Mouse (Mus musculus): ENCODE measurements at regions not wholly inside any gene's neighbourhood (a gene's known extent, or its start where the extent isn't known, plus 50 kb on each side); places are given as distances from the start of the nearest gene placed in this dataset.
A peak's percentile ranks its signal among the peaks of the same experiment; 100 is the strongest.

GRCm38 (mm10) chr1:88825215-88825614, 123.2 kb upstream of the Arl4c start:
- no peaks in the 10 kb centered on the region for H3K9me3 ChIP-seq (ENCODE audit: control insufficient read depth, low read length)
- 82% methylated on average over 4 of the region's 4 CpGs for WGBS
- H3K27me3 ChIP-seq (ENCODE audit: control insufficient read depth, insufficient read depth, low read length): no peaks in the 10 kb centered on the region
- H3K4me3 ChIP-seq (ENCODE audit: low read length): no peak overlapping the region
- H3K4me1 ChIP-seq (ENCODE audit: control insufficient read depth, insufficient read depth, low read length): no peaks in the 10 kb centered on the region
- no peak overlapping the region for H3K27ac ChIP-seq (ENCODE audit: low read depth, low read length)
- H3K4me2 ChIP-seq (replicated peaks; ENCODE audit: low read depth, low read length): no peak overlapping the region
- no peaks in the 10 kb centered on the region for H3K36me3 ChIP-seq (ENCODE audit: control insufficient read depth, insufficient read depth, low read length)
- no peak overlapping the region for H3K9ac ChIP-seq (ENCODE audit: low read depth, low read length)
- no peak for ATAC-seq (ENCODE audit: low FRiP score, low TSS enrichment)

GRCm38 (mm10) chr1:88838661-88839274, 136.7 kb upstream of the Arl4c start:
- H3K36me3 ChIP-seq (ENCODE audit: control insufficient read depth, insufficient read depth, low read length): no peaks in the 10 kb centered on the region
- H3K4me3 ChIP-seq (ENCODE audit: low read length): no peak overlapping the region
- no peak overlapping the region for H3K4me2 ChIP-seq (replicated peaks; ENCODE audit: low read depth, low read length)
- H3K4me1 ChIP-seq (ENCODE audit: control insufficient read depth, insufficient read depth, low read length): no peaks in the 10 kb centered on the region
- no peak overlapping the region for H3K9ac ChIP-seq (ENCODE audit: low read depth, low read length)
- no peak overlapping the region for H3K27ac ChIP-seq (ENCODE audit: low read depth, low read length)
- H3K27me3 ChIP-seq (ENCODE audit: control insufficient read depth, insufficient read depth, low read length): no peaks in the 10 kb centered on the region
- WGBS: 59% methylated on average over 11 of the region's 11 CpGs
- peaks cover 2% of the 10 kb centered on the region; the same call in 1 of the 2 replicates for H3K9me3 ChIP-seq (ENCODE audit: control insufficient read depth, low read length)
- ATAC-seq (ENCODE audit: low FRiP score, low TSS enrichment): no peak

DNA sequence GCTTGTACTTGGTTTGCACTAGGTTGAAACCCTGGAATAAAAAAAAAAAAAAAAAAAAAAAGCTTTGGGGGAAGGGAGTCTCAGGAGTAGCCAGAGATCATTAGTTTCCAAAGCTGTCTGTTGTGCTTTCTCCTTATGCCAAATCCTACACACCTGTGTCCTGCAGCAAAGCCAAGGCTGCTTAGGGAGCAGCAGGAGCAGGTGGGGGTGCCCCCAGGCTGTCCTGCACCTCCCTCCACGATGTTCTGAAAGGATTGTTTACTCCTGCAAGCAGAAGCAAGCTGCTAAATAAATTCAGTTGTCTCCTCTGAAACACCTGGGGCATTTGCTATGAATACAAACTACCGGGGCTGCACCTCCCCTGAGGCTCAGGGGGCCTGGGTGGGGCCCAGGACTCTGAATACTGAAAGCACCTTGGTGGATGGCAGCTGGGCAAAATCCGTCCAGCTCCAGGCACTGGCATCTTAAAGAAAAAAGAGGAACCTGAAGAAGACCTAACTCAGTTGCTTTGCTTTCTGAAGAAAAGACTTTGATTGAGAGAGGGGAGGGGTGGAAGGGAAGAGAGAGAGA, 137.5 kb upstream of the Arl4c start:
- no peaks in the 10 kb centered on the region for H3K27me3 ChIP-seq (ENCODE audit: control insufficient read depth, insufficient read depth, low read length)
- 32% methylated on average over 3 of the region's 3 CpGs for WGBS
- H3K4me2 ChIP-seq (replicated peaks; ENCODE audit: low read depth, low read length): no peak overlapping the region
- ATAC-seq (ENCODE audit: low FRiP score, low TSS enrichment): no peak
- no peaks in the 10 kb centered on the region for H3K4me1 ChIP-seq (ENCODE audit: control insufficient read depth, insufficient read depth, low read length)
- no peak overlapping the region for H3K9ac ChIP-seq (ENCODE audit: low read depth, low read length)
- H3K36me3 ChIP-seq (ENCODE audit: control insufficient read depth, insufficient read depth, low read length): no peaks in the 10 kb centered on the region
- peaks cover 3% of the 10 kb centered on the region; the same call in 1 of the 2 replicates for H3K9me3 ChIP-seq (ENCODE audit: control insufficient read depth, low read length)
- no peak overlapping the region for H3K4me3 ChIP-seq (ENCODE audit: low read length)
- H3K27ac ChIP-seq (ENCODE audit: low read depth, low read length): no peak overlapping the region

DNA sequence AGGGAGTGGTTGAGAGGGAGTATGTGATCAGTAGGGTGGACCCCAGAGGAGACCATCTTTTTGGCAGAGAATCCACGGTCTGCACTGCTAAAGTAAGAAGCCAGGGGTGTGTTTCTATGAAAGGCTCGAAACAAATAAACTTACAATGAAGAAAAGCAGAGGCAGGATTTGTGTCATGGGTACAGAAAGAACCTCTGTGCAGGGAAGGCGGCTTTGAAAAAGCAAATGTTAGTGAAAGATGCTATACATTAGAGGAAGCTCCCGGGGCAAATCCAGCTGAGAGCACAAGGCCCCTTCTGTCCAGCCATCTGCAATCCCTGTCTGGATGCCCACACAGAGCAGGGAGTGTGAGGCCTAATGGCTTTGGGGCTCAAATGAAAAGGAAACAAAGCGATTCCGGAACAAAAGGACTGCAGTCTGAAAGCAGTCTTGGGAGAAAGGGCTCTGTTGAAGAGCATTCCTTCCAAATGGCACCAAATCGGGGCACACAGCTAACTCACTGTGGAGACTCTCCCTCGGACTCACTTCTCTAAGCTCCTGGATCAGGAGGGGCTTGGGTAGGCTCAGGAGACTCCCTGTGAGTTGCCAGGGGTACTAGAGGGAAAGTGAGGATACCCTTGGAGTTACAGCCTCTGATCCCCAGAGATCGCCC, 138.1 kb upstream of the Arl4c start:
- Histone ChIP-seq H3K4me2 (replicated peaks; ENCODE audit: low read depth, low read length) (no peak overlapping the region), H3K9ac (ENCODE audit: low read depth, low read length) (no peak overlapping the region), H3K9me3 (ENCODE audit: control insufficient read depth, low read length) (peaks cover 3% of the 10 kb centered on the region; the same call in 1 of the 2 replicates), H3K4me3 (ENCODE audit: low read length) (no peak overlapping the region), H3K27me3 (ENCODE audit: control insufficient read depth, insufficient read depth, low read length) (no peaks in the 10 kb centered on the region), H3K36me3 (ENCODE audit: control insufficient read depth, insufficient read depth, low read length) (no peaks in the 10 kb centered on the region), H3K4me1 (ENCODE audit: control insufficient read depth, insufficient read depth, low read length) (no peaks in the 10 kb centered on the region), H3K27ac (ENCODE audit: low read depth, low read length) (no peak overlapping the region)
- 58% methylated on average over 9 of the region's 9 CpGs for WGBS
- no peak for ATAC-seq (ENCODE audit: low FRiP score, low TSS enrichment)

DNA sequence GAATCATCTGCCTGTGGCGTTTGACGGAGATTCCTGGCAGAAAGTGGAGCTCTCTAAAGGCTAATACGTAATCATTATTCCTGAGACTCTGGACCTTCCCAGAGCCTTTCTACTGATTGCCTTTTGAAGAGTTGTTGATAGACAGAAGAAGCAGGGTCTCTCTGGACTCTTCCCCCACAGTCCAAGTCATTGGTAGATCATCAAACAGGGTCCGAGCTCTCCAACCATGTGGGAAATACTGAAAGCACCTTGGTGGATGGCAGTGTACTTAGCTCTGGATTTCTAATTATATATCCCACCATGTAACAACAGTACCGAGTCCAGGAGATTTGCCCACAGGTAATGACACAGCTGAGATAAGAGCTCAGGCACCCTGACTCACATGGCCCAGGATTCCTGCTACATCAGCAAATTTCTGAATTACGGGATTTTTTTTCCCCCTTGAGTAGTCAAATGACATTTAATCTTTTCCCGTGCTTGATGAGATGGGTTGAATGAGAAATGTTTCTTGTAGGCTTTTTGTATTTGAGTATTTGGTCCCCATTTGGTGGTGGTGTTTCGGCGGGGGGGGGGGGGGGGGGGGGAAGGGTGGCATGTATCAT, 139.1 kb upstream of the Arl4c start:
- no peaks in the 10 kb centered on the region for H3K4me1 ChIP-seq (ENCODE audit: control insufficient read depth, insufficient read depth, low read length)
- H3K27ac ChIP-seq (ENCODE audit: low read depth, low read length): no peak overlapping the region
- no peaks in the 10 kb centered on the region for H3K27me3 ChIP-seq (ENCODE audit: control insufficient read depth, insufficient read depth, low read length)
- WGBS: 82% methylated on average over 9 of the region's 9 CpGs
- H3K36me3 ChIP-seq (ENCODE audit: control insufficient read depth, insufficient read depth, low read length): no peaks in the 10 kb centered on the region
- no peak overlapping the region for H3K4me2 ChIP-seq (replicated peaks; ENCODE audit: low read depth, low read length)
- ATAC-seq (ENCODE audit: low FRiP score, low TSS enrichment): no peak
- H3K9me3 ChIP-seq (ENCODE audit: control insufficient read depth, low read length): peaks cover 3% of the 10 kb centered on the region; the same call in 1 of the 2 replicates
- no peak overlapping the region for H3K9ac ChIP-seq (ENCODE audit: low read depth, low read length)
- no peak overlapping the region for H3K4me3 ChIP-seq (ENCODE audit: low read length)

- Histone ChIP-seq H3K4me1 (ENCODE audit: control insufficient read depth, insufficient read depth, low read length) (peaks cover 11% of the 10 kb centered on the region; the same call in 1 of the 2 replicates), H3K9me3 (ENCODE audit: control insufficient read depth, low read length) (peaks cover 3% of the 10 kb centered on the region; the same call in 1 of the 2 replicates), H3K36me3 (ENCODE audit: control insufficient read depth, insufficient read depth, low read length) (no peaks in the 10 kb centered on the region), H3K9ac (ENCODE audit: low read depth, low read length) (no peak overlapping the region), H3K4me3 (ENCODE audit: low read length) (no peak overlapping the region), H3K4me2 (replicated peaks; ENCODE audit: low read depth, low read length) (no peak overlapping the region; the same call in 1 of the 2 replicates), H3K27ac (ENCODE audit: low read depth, low read length) (no peak overlapping the region), H3K27me3 (ENCODE audit: control insufficient read depth, insufficient read depth, low read length) (no peaks in the 10 kb centered on the region)
- peak; percentile 89 for ATAC-seq (ENCODE audit: low FRiP score, low TSS enrichment)
- WGBS: 7% methylated on average over 16 of the region's 16 CpGs
These were observed 145.5 kb upstream of the Arl4c start for GRCm38 (mm10) chr1:88847333-88848091.

- no peak overlapping the region for H3K4me2 ChIP-seq (replicated peaks; ENCODE audit: low read depth, low read length)
- no peak overlapping the region for H3K4me3 ChIP-seq (ENCODE audit: low read length)
- H3K36me3 ChIP-seq (ENCODE audit: control insufficient read depth, insufficient read depth, low read length): no peaks in the 10 kb centered on the region
- 62% methylated on average over 8 of the region's 8 CpGs for WGBS
- H3K4me1 ChIP-seq (ENCODE audit: control insufficient read depth, insufficient read depth, low read length): peaks cover 11% of the 10 kb centered on the region; the same call in 1 of the 2 replicates
- peaks cover 3% of the 10 kb centered on the region; the same call in 1 of the 2 replicates for H3K9me3 ChIP-seq (ENCODE audit: control insufficient read depth, low read length)
- no peaks in the 10 kb centered on the region for H3K27me3 ChIP-seq (ENCODE audit: control insufficient read depth, insufficient read depth, low read length)
- H3K9ac ChIP-seq (ENCODE audit: low read depth, low read length): no peak overlapping the region
- no peak for ATAC-seq (ENCODE audit: low FRiP score, low TSS enrichment)
- no peak overlapping the region for H3K27ac ChIP-seq (ENCODE audit: low read depth, low read length)
These were observed 146.2 kb upstream of the Arl4c start for GRCm38 (mm10) chr1:88848246-88848645.

DNA sequence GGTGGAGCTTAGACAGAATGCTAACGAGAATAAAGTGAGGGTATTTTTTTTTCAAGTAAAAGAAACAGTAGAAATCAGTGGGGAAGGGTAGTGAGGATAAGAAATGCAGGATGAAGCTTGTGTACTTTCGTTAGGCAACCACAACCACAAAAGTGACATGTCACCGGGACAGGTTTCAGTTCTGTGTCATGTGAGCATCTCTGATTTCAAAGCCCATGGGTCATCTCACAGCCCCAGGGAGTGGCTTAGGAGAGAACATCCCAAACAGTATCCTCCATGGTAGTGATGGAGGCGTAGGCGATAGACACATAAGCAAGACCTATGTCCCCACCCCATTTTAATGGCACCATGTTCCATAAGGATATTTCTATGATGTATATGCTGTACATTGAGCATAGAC, 147.4 kb upstream of the Arl4c start:
- Histone ChIP-seq H3K27me3 (ENCODE audit: control insufficient read depth, insufficient read depth, low read length) (no peaks in the 10 kb centered on the region), H3K36me3 (ENCODE audit: control insufficient read depth, insufficient read depth, low read length) (no peaks in the 10 kb centered on the region), H3K9me3 (ENCODE audit: control insufficient read depth, low read length) (no peaks in the 10 kb centered on the region), H3K27ac (ENCODE audit: low read depth, low read length) (no peak overlapping the region), H3K4me1 (ENCODE audit: control insufficient read depth, insufficient read depth, low read length) (peaks cover 11% of the 10 kb centered on the region; the same call in 1 of the 2 replicates), H3K4me2 (replicated peaks; ENCODE audit: low read depth, low read length) (no peak overlapping the region), H3K9ac (ENCODE audit: low read depth, low read length) (no peak overlapping the region), H3K4me3 (ENCODE audit: low read length) (no peak overlapping the region)
- 85% methylated on average over 5 of the region's 5 CpGs for WGBS
- no peak for ATAC-seq (ENCODE audit: low FRiP score, low TSS enrichment)

Data from kidney, embryonic 14.5 days (tissue).